Mouse (Mus musculus): Measurements from ENCODE around the gene Tmem179.

Tmem179 gene

GRCm38 (mm10) chr12:112538356-112538755, 21.8 kb upstream of the Tmem179 start:
- no peak for DNase-seq (ENCODE audit: low spot score)

- DNase-seq (ENCODE audit: low spot score): no peak
These were observed 20.7 kb upstream of the Tmem179 start for GRCm38 (mm10) chr12:112537233-112537632.

GRCm38 (mm10) chr12:112533758-112534157, 17.2 kb upstream of the Tmem179 start:
- no peak for DNase-seq (ENCODE audit: low spot score)

GRCm38 (mm10) chr12:112518105-112518504, 1.6 kb upstream of the Tmem179 start:
- no peak for DNase-seq (ENCODE audit: low spot score)

- DNase-seq (ENCODE audit: low spot score): no peak
These were observed 1.6 kb downstream of the Tmem179 start for GRCm38 (mm10) chr12:112514897-112515296.

GRCm38 (mm10) chr12:112510733-112511372, 5.7 kb downstream of the Tmem179 start:
- no peak for DNase-seq (ENCODE audit: low spot score)

- no peak for DNase-seq (ENCODE audit: low spot score)
These were observed 6.2 kb downstream of the Tmem179 start for GRCm38 (mm10) chr12:112510365-112510732.

- DNase-seq (ENCODE audit: low spot score): no peak
These were observed 8.6 kb downstream of the Tmem179 start for GRCm38 (mm10) chr12:112507984-112508383.

- DNase-seq (ENCODE audit: low spot score): no peak
These were observed 9.3 kb downstream of the Tmem179 start for GRCm38 (mm10) chr12:112507264-112507663.

GRCm38 (mm10) chr12:112506267-112506666, 10.3 kb downstream of the Tmem179 start:
- DNase-seq (ENCODE audit: low spot score): no peak

GRCm38 (mm10) chr12:112503003-112503771, 13.4 kb downstream of the Tmem179 start:
- DNase-seq (ENCODE audit: low spot score): no peak

GRCm38 (mm10) chr12:112498683-112499082, 17.9 kb downstream of the Tmem179 start:
- DNase-seq (ENCODE audit: low spot score): no peak

GRCm38 (mm10) chr12:112497731-112498130, 18.8 kb downstream of the Tmem179 start:
- no peak for DNase-seq (ENCODE audit: low spot score)

- DNase-seq (ENCODE audit: low spot score): no peak
These were observed 20.4 kb downstream of the Tmem179 start for GRCm38 (mm10) chr12:112496136-112496535.

GRCm38 (mm10) chr12:112490444-112490939, 26.1 kb downstream of the Tmem179 start:
- no peak for DNase-seq (ENCODE audit: low spot score)

- DNase-seq (ENCODE audit: low spot score): no peak
These were observed 27.0 kb downstream of the Tmem179 start for GRCm38 (mm10) chr12:112489535-112489934.

GRCm38 (mm10) chr12:112489134-112489533, 27.4 kb downstream of the Tmem179 start, which contains the start of gene A530016L24Rik:
TSS of gene A530016L24Rik (plus strand) at chr12:112489448.
- DNase-seq (ENCODE audit: low spot score): no peak

- DNase-seq (ENCODE audit: low spot score): peak; percentile 7
These were observed 42.8 kb downstream of the Tmem179 start for GRCm38 (mm10) chr12:112473777-112474176.

GRCm38 (mm10) chr12:112470216-112470615, 46.3 kb downstream of the Tmem179 start:
- DNase-seq (ENCODE audit: low spot score): no peak

GRCm38 (mm10) chr12:112469393-112469792, 47.2 kb downstream of the Tmem179 start:
- DNase-seq (ENCODE audit: low spot score): no peak

GRCm38 (mm10) chr12:112467387-112467786, 49.2 kb downstream of the Tmem179 start:
- DNase-seq (ENCODE audit: low spot score): no peak

- no peak for DNase-seq (ENCODE audit: low spot score)
These were observed 50.6 kb downstream of the Tmem179 start for GRCm38 (mm10) chr12:112465928-112466327.

- DNase-seq (ENCODE audit: low spot score): no peak
These were observed 52.0 kb downstream of the Tmem179 start for GRCm38 (mm10) chr12:112464516-112464915.
